Mouse (Mus musculus) bone marrow macrophage, adult 2 months (primary cell): ENCODE results near the gene Rbm12.

Experiments
- CTCF ChIP-seq: IDR thresholded peaks from 2 replicates; pipeline ENCODE4 v1.5.1; 2012; ENCODE audit warnings: low read depth, mild to moderate bottlenecking, low read length, moderate library complexity
- POLR2A ChIP-seq: IDR thresholded peaks from 2 replicates; pipeline ENCODE4 v1.6.1; 2012; ENCODE audit warnings: mild to moderate bottlenecking, low read depth, low read length, borderline replicate concordance

GRCm38 (mm10) chr2:156111358-156112079 lies at the start of gene Rbm12, which contains the start of gene Cpne1:
- TF ChIP-seq POLR2A (no peak), CTCF (no peak)
